Mouse (Mus musculus) hindbrain, embryonic 13.5 days (tissue): ENCODE data around the gene Ankrd35. TPM values are rescaled to one million over a fixed set of nuclear protein-coding genes. Genes with fewer than 3 reads are reported as not detected.
"Not testable (repeated sequence)": the region's sequence is repeated elsewhere in the genome, so short reads cannot be mapped to it uniquely, and the experiment has no call there.

ENCODE experiments used
- ATAC-seq: fragments of 200-750 bp; cut with Nextera tagmentation; 2 replicates; pipeline ENCODE4 v1.8.0; 2017; ENCODE audit warnings: moderate TSS enrichment; ENCODE audit not compliant: low FRiP score
- H3K27ac ChIP-seq: fragments of 300-500 bp; sonication (generic); 2 replicates; pipeline ENCODE4 v1.5.1; 2015; ENCODE audit warnings: inconsistent platforms, mild to moderate bottlenecking, moderate library complexity
- H3K27me3 ChIP-seq: fragments of 300-500 bp; sonication (generic); 2 replicates; pipeline ENCODE4 v1.6.1; 2015; ENCODE audit warnings: mild to moderate bottlenecking, inconsistent platforms
- H3K36me3 ChIP-seq: fragments of 300-500 bp; sonication (generic); 2 replicates; pipeline ENCODE4 v1.6.1; 2015; ENCODE audit warnings: mild to moderate bottlenecking, inconsistent platforms
- H3K4me1 ChIP-seq: fragments of 300-500 bp; sonication (generic); replicated peaks from 2 replicates; pipeline ENCODE4 v1.6.1; 2015; ENCODE audit warnings: inconsistent platforms
- H3K4me2 ChIP-seq: fragments of 300-500 bp; sonication (generic); 2 replicates; pipeline ENCODE4 v1.6.1; 2015; ENCODE audit warnings: inconsistent platforms, mild to moderate bottlenecking, moderate library complexity
- H3K4me3 ChIP-seq: fragments of 300-500 bp; sonication (generic); 2 replicates; pipeline ENCODE4 v1.5.1; 2015; ENCODE audit warnings: mild to moderate bottlenecking, inconsistent platforms
- H3K9ac ChIP-seq: fragments of 300-500 bp; sonication (generic); 2 replicates; pipeline ENCODE4 v1.6.1; 2015; ENCODE audit warnings: mild to moderate bottlenecking, inconsistent platforms
- H3K9me3 ChIP-seq: fragments of 300-500 bp; sonication (generic); 2 replicates; pipeline ENCODE4 v1.6.1; 2016; ENCODE audit warnings: inconsistent platforms
- WGBS: fragments of 180-500 bp; shearing (Covaris S2); methylation state at CpG from one replicate; pipeline ENCODE4 v1.1.7; 2015; 5-methylcytosine and 5-hydroxymethylcytosine counted together
- polyA plus RNA-seq: library from polyadenylated mRNA; unstranded; fragments of >200 nt; fragmentation: Nextera tagmentation; extraction: Ambion mirVana; gene quantifications from 2 replicates; pipeline ENCODE4 v1.2.1, GENCODE M21; 2015

Gene Ankrd35
- polyA plus RNA-seq, 1 experiment from 2014 or later = 0.84 TPM

GRCm38 (mm10) chr3:96719173-96719572 is 49.2 kb downstream of the Ankrd35 start:
- H3K9me3 ChIP-seq = no peaks in the 10 kb centered on the region
- H3K4me1 ChIP-seq = no peaks in the 10 kb centered on the region
- H3K36me3 ChIP-seq = peaks cover 61% of the 10 kb centered on the region
- H3K27ac ChIP-seq = no peak overlapping the region
- WGBS = 37% methylated on average over 14 of the region's 14 CpGs
- peak; percentile 13; the same call in 1 of the 2 replicates for ATAC-seq
- no peak overlapping the region for H3K4me3 ChIP-seq
- no peaks in the 10 kb centered on the region for H3K27me3 ChIP-seq
- no peak overlapping the region for H3K9ac ChIP-seq
- H3K4me2 ChIP-seq = 0 out of 2 replicates have a peak overlapping the region, but pooled peaks have one; percentile 15

GRCm38 (mm10) chr3:96727343-96727827 is 57.5 kb downstream of the Ankrd35 start, which contains the start of the genes Polr3c and Rnf115:
TSS of gene Polr3c (minus strand) at chr3:96727628.
TSS of gene Rnf115 (plus strand) at chr3:96727664.
- Histone ChIP-seq H3K9ac (peak within 1 kb of the TSS; percentile 79), H3K36me3 (peaks cover 16% of the 10 kb centered on the region), H3K4me1 (peaks cover 38% of the 10 kb centered on the region), H3K4me3 (peak within 1 kb of the TSS; percentile 92), H3K27me3 (no peaks in the 10 kb centered on the region), H3K9me3 (no peaks in the 10 kb centered on the region), H3K27ac (peak within 1 kb of the TSS; percentile 90), H3K4me2 (peak within 1 kb of the TSS; percentile 63)
- ATAC-seq = peak; percentile 97
- WGBS = under 1% methylated on average over 42 of the region's 52 CpGs

- peak overlapping the region; percentile 63 for H3K4me2 ChIP-seq
- peaks cover 38% of the 10 kb centered on the region for H3K4me1 ChIP-seq
- peak; percentile 75 for ATAC-seq
- H3K27me3 ChIP-seq = no peaks in the 10 kb centered on the region
- WGBS = 1% methylated on average over 37 of the region's 42 CpGs
- H3K9ac ChIP-seq = peak overlapping the region; percentile 79
- peak overlapping the region; percentile 92 for H3K4me3 ChIP-seq
- no peaks in the 10 kb centered on the region for H3K9me3 ChIP-seq
- peak overlapping the region; percentile 90 for H3K27ac ChIP-seq
- H3K36me3 ChIP-seq = peaks cover 9% of the 10 kb centered on the region
Measured at GRCm38 (mm10) chr3:96727828-96728633, 58.1 kb downstream of the Ankrd35 start.

GRCm38 (mm10) chr3:96728634-96729402 is 58.9 kb downstream of the Ankrd35 start:
- H3K9me3 ChIP-seq = no peaks in the 10 kb centered on the region
- peak overlapping the region; percentile 79 for H3K9ac ChIP-seq
- WGBS = 53% methylated on average over 7 of the region's 7 CpGs
- peaks cover 1% of the 10 kb centered on the region for H3K36me3 ChIP-seq
- peak overlapping the region; percentile 63 for H3K4me2 ChIP-seq
- ATAC-seq = no peak
- H3K27me3 ChIP-seq = no peaks in the 10 kb centered on the region
- peaks cover 38% of the 10 kb centered on the region for H3K4me1 ChIP-seq
- peak overlapping the region; percentile 90; the same call in 1 of the 2 replicates for H3K27ac ChIP-seq
- H3K4me3 ChIP-seq = peak overlapping the region; percentile 92

GRCm38 (mm10) chr3:96729403-96729784 is 59.5 kb downstream of the Ankrd35 start:
- Histone ChIP-seq H3K4me2 (peak overlapping the region; percentile 63), H3K4me1 (peaks cover 38% of the 10 kb centered on the region), H3K9me3 (no peaks in the 10 kb centered on the region), H3K4me3 (peak overlapping the region; percentile 92; the same call in 1 of the 2 replicates), H3K36me3 (no peaks in the 10 kb centered on the region; the same call in 1 of the 2 replicates), H3K9ac (no peak overlapping the region), H3K27me3 (no peaks in the 10 kb centered on the region), H3K27ac (no peak overlapping the region)
- 75% methylated on average over 3 of the region's 3 CpGs for WGBS
- ATAC-seq = no peak

- WGBS = 75% methylated on average over 5 of the region's 5 CpGs
Measured at GRCm38 (mm10) chr3:96730785-96731184, 60.9 kb downstream of the Ankrd35 start.

GRCm38 (mm10) chr3:96733984-96734383 is 64.1 kb downstream of the Ankrd35 start:
- no peaks in the 10 kb centered on the region for H3K36me3 ChIP-seq
- no peak overlapping the region for H3K4me2 ChIP-seq
- H3K27me3 ChIP-seq = no peaks in the 10 kb centered on the region
- no peak overlapping the region for H3K9ac ChIP-seq
- no peak overlapping the region for H3K4me3 ChIP-seq
- ATAC-seq = no peak
- H3K27ac ChIP-seq = no peak overlapping the region
- no peaks in the 10 kb centered on the region for H3K9me3 ChIP-seq
- 97% methylated on average over 1 of the region's 1 CpGs for WGBS
- peaks cover 27% of the 10 kb centered on the region for H3K4me1 ChIP-seq

More at GRCm38 (mm10) chr3:96730785-96731184, 60.9 kb downstream of the Ankrd35 start:
- Histone ChIP-seq H3K27me3 (no peaks in the 10 kb centered on the region), H3K27ac (no peak overlapping the region), H3K9ac (no peak overlapping the region), H3K4me2 (no peak overlapping the region), H3K4me3 (no peak overlapping the region), H3K9me3 (no peaks in the 10 kb centered on the region), H3K4me1 (peaks cover 38% of the 10 kb centered on the region), H3K36me3 (no peaks in the 10 kb centered on the region)
- ATAC-seq = no peak

GRCm38 (mm10) chr3:96735200-96735599 is 65.3 kb downstream of the Ankrd35 start:
- H3K36me3 ChIP-seq = no peaks in the 10 kb centered on the region
- no peak overlapping the region for H3K4me3 ChIP-seq
- no peaks in the 10 kb centered on the region for H3K9me3 ChIP-seq
- WGBS = 74% methylated on average over 2 of the region's 2 CpGs
- no peak overlapping the region for H3K27ac ChIP-seq
- peaks cover 18% of the 10 kb centered on the region for H3K4me1 ChIP-seq
- H3K4me2 ChIP-seq = no peak overlapping the region
- no peaks in the 10 kb centered on the region for H3K27me3 ChIP-seq
- no peak overlapping the region for H3K9ac ChIP-seq
- no peak for ATAC-seq

- H3K27me3 ChIP-seq = no peaks in the 10 kb centered on the region
- no peak overlapping the region for H3K4me2 ChIP-seq
- H3K9ac ChIP-seq = no peak overlapping the region
- 52% methylated on average over 1 of the region's 1 CpGs for WGBS
- ATAC-seq = no peak
- H3K36me3 ChIP-seq = no peaks in the 10 kb centered on the region
- no peak overlapping the region for H3K4me3 ChIP-seq
- H3K27ac ChIP-seq = no peak overlapping the region
- 0 out of 2 replicates have a peak, but pooled peaks cover 4% of the 10 kb centered on the region for H3K4me1 ChIP-seq
- H3K9me3 ChIP-seq = no peaks in the 10 kb centered on the region
Measured at GRCm38 (mm10) chr3:96737013-96737740, 67.2 kb downstream of the Ankrd35 start.

GRCm38 (mm10) chr3:96737995-96738394 is 68.1 kb downstream of the Ankrd35 start:
- Histone ChIP-seq H3K4me3 (no peak overlapping the region), H3K36me3 (no peaks in the 10 kb centered on the region), H3K4me1 (0 out of 2 replicates have a peak, but pooled peaks cover 4% of the 10 kb centered on the region), H3K27ac (no peak overlapping the region), H3K4me2 (no peak overlapping the region), H3K9me3 (no peaks in the 10 kb centered on the region), H3K27me3 (no peaks in the 10 kb centered on the region), H3K9ac (no peak overlapping the region)
- 91% methylated on average over 1 of the region's 1 CpGs for WGBS
- no peak for ATAC-seq

- not testable (repeated sequence) for H3K27ac ChIP-seq, ATAC-seq, H3K27me3 ChIP-seq, H3K4me2 ChIP-seq, H3K36me3 ChIP-seq, H3K9me3 ChIP-seq, H3K4me3 ChIP-seq, H3K4me1 ChIP-seq, H3K9ac ChIP-seq
Measured at GRCm38 (mm10) chr3:96740279-96740678, 70.3 kb downstream of the Ankrd35 start.
